Mouse (Mus musculus) ES-E14 (cell line): Measurements from ENCODE around the gene Tnik. TPM values are rescaled to one million over a fixed set of nuclear protein-coding genes. Genes with fewer than 3 reads are reported as not detected.

Experiments
- DNase-seq: peaks from one replicate; pipeline ENCODE4 v3.0.0-alpha.2; 2013; ENCODE audit warnings: low read depth, low spot score
- H3K27ac ChIP-seq: 2 replicates; pipeline ENCODE4 v1.5.1; 2012; ENCODE audit warnings: low read depth, mild to moderate bottlenecking, low read length, moderate library complexity, mixed read lengths; ENCODE audit not compliant: poor library complexity, insufficient read depth, severe bottlenecking
- H3K36me3 ChIP-seq: 2 replicates; pipeline ENCODE4 v1.6.1; 2012; ENCODE audit warnings: mild to moderate bottlenecking, low read length, moderate library complexity, mixed read lengths; ENCODE audit not compliant: control insufficient read depth, poor library complexity, insufficient read depth, severe bottlenecking
- H3K4me1 ChIP-seq, 2 experiments: fragments of 150-350 bp in 1 of 2; sonication (generic) in 1 of 2; 2 replicates each; pipeline ENCODE4 v1.6.1; 2012; ENCODE audit warnings: low read length in 2 of 2, mild to moderate bottlenecking in 1 of 2, mixed read lengths in 1 of 2; ENCODE audit not compliant: control insufficient read depth in 2 of 2, insufficient read depth in 2 of 2, poor library complexity in 1 of 2
- H3K4me3 ChIP-seq, 2 experiments: fragments of 150-350 bp in 1 of 2; sonication (generic) in 1 of 2; 2 replicates each; pipeline ENCODE4 v1.5.1; 2012; ENCODE audit warnings: low read length in 2 of 2, low read depth in 1 of 2, mild to moderate bottlenecking in 1 of 2, mixed read lengths in 1 of 2; ENCODE audit not compliant: insufficient read depth in 1 of 2, poor library complexity in 1 of 2, severe bottlenecking in 1 of 2
- H3K9ac ChIP-seq: 2 replicates; pipeline ENCODE4 v1.6.1; 2012; ENCODE audit warnings: low read depth, mild to moderate bottlenecking, low read length, mixed read lengths; ENCODE audit not compliant: poor library complexity, insufficient read depth, severe bottlenecking
- H3K9me3 ChIP-seq: fragments of 150-350 bp; sonication (generic); 2 replicates; pipeline ENCODE4 v1.6.1; 2012; ENCODE audit warnings: low read depth, mild to moderate bottlenecking, low read length; ENCODE audit not compliant: control insufficient read depth, insufficient read depth
- CHD2 ChIP-seq: IDR thresholded peaks from 2 replicates; pipeline ENCODE4 v1.6.1; 2014; ENCODE audit warnings: mild to moderate bottlenecking, low read depth, low read length, inconsistent platforms
- HCFC1 ChIP-seq: IDR thresholded peaks from 2 replicates; pipeline ENCODE4 v1.6.1; 2012; ENCODE audit warnings: low read length, inconsistent platforms, borderline replicate concordance; ENCODE audit not compliant: insufficient read depth
- MAFK ChIP-seq: IDR thresholded peaks from 2 replicates; pipeline ENCODE4 v1.6.1; 2014; ENCODE audit warnings: mild to moderate bottlenecking, low read depth, low read length, inconsistent platforms; ENCODE audit not compliant: insufficient read depth
- ZC3H11A ChIP-seq: IDR thresholded peaks from 2 replicates; pipeline ENCODE4 v1.6.1; 2012; ENCODE audit warnings: low read depth, mild to moderate bottlenecking, inconsistent platforms, low read length, borderline replicate concordance
- ZNF384 ChIP-seq: IDR thresholded peaks from 2 replicates; pipeline ENCODE4 v1.6.1; 2012; ENCODE audit warnings: low read depth, low read length, inconsistent platforms
- in situ Hi-C, 2 experiments: fragments of 600-800 bp; cut with MboI; formaldehyde crosslinking; loops; one replicate each; pipeline ENCODE4 v1.15.1; 2025; ENCODE audit warnings: low sequenced_read_pairs in 2 of 2, inconsistent platforms in 1 of 2; ENCODE audit not compliant: unreplicated experiment in 2 of 2
- total RNA-seq: library from RNA; depleted of rRNA; stranded (reverse); fragments of 300-350 nt; gene quantifications from 2 replicates; pipeline ENCODE4 v1.2.3, GENCODE M21; 2012

Tnik gene
- total RNA-seq, 1 experiment, result 2.6 TPM

- Histone ChIP-seq H3K9ac (no peak overlapping the region), H3K9me3 (no peaks in the 10 kb centered on the region), H3K27ac (no peak overlapping the region), H3K4me1 (peaks cover 0 to 3% of the 10 kb centered on the region in 2 experiments; a peak in 1 of 4 replicates), H3K4me3 (no peak overlapping the region), H3K36me3 (no peaks in the 10 kb centered on the region)
- TF ChIP-seq ZC3H11A (no peak), CHD2 (no peak), MAFK (no peak)
- in situ Hi-C loops, result no loop called here
- no peak for DNase-seq
These were observed 82.4 kb downstream of the Tnik start for GRCm38 (mm10) chr3:28345446-28345845.

DNA sequence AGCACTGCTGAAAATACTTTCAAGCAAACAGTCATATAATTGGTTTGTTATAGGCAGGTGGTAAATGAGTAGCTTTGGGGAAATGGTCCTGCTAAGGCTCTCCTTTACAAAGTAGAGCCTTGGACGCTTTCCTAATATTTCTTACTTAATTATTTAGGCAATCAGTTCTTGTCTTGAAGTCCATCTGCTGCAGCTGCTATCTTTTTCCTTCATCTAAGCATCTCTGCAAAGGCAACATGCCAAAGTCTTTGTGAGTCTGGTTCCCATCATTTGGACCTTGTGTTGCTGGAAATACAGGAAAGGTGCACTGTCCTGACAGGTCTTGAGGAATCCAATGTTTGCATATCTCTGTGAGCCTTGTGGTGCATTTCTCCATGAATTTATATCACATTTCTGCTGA, 82.9 kb downstream of the Tnik start:
- Histone ChIP-seq H3K9ac (no peak overlapping the region), H3K4me1 (peaks cover 0 to 3% of the 10 kb centered on the region in 2 experiments; a peak in 1 of 4 replicates), H3K9me3 (no peaks in the 10 kb centered on the region), H3K27ac (no peak overlapping the region), H3K36me3 (no peaks in the 10 kb centered on the region), H3K4me3 (no peak overlapping the region)
- DNase-seq, result no peak
- no peak for TF ChIP-seq MAFK
- no peak for TF ChIP-seq CHD2
- TF ChIP-seq ZC3H11A, result no peak
- no peak for TF ChIP-seq HCFC1
- TF ChIP-seq ZNF384, result no peak
- in situ Hi-C loops, result no loop called here

GRCm38 (mm10) chr3:28346476-28346875, 83.5 kb downstream of the Tnik start:
- no peak overlapping the region for H3K4me3 ChIP-seq
- H3K9ac ChIP-seq, result no peak overlapping the region
- no peak for DNase-seq
- TF ChIP-seq HCFC1 (no peak), ZNF384 (no peak), MAFK (no peak), ZC3H11A (no peak), CHD2 (no peak)
- H3K27ac ChIP-seq, result no peak overlapping the region
- in situ Hi-C loops, result no loop called here
- peaks cover 0 to 3% of the 10 kb centered on the region in 2 experiments; a peak in 1 of 4 replicates for H3K4me1 ChIP-seq
- no peaks in the 10 kb centered on the region for H3K9me3 ChIP-seq
- H3K36me3 ChIP-seq, result no peaks in the 10 kb centered on the region

GRCm38 (mm10) chr3:28348746-28349145, 85.7 kb downstream of the Tnik start:
- TF ChIP-seq MAFK (no peak), HCFC1 (no peak)
- Histone ChIP-seq H3K9me3 (no peaks in the 10 kb centered on the region), H3K4me1 (peaks cover 0 to 3% of the 10 kb centered on the region in 2 experiments; a peak in 1 of 4 replicates), H3K9ac (no peak overlapping the region), H3K27ac (no peak overlapping the region), H3K36me3 (no peaks in the 10 kb centered on the region), H3K4me3 (no peak overlapping the region)
- no peak for DNase-seq
- in situ Hi-C loops, result no loop called here

DNA sequence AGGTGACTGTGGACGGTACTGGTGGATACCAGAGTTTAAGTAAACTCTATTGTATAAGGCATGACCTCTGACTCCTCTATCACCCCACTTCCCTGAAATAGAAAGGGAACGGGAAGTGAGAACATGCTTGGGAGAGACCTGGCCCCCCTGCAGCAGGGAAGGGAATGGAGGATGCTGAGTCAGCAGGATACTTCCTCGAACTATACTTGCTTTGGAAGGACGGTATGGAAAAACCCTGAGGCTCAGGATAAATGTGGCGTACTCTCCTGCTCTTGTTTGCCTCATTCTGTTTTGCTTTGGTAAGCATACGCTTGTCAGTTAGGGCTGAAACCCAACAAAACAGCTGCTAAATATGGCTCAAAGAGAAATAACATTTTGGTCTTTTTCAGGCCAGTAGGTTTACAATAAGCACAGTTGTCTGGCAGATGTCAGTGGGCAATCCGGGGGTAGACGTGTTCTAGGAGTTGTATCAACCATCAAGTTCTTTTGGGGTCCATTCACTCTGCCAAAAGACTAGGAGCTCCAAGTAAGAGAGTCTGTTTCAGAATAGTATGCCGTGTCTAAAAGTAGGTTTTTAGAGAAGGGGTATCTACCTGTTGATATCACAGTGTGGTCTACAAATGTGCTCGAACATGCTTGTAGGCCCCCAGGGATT, 87.3 kb downstream of the Tnik start:
- Histone ChIP-seq H3K36me3 (no peaks in the 10 kb centered on the region), H3K27ac (no peak overlapping the region), H3K9ac (no peak overlapping the region), H3K9me3 (no peaks in the 10 kb centered on the region), H3K4me1 (peaks cover 0 to 3% of the 10 kb centered on the region in 2 experiments; a peak in 1 of 4 replicates), H3K4me3 (no peak overlapping the region)
- in situ Hi-C loops, result no loop called here
- DNase-seq, result no peak
- no peak for TF ChIP-seq ZNF384
- TF ChIP-seq MAFK, result peak; percentile 83
